Mouse (Mus musculus) megakaryocyte-erythroid progenitor cell, adult 5-6 weeks (primary cell): ENCODE results near the gene Pon3. TPM values are rescaled to one million over a fixed set of nuclear protein-coding genes. Genes with fewer than 3 reads are reported as not detected.

Experiments
- ATAC-seq: replicated peaks from 2 replicates; pipeline ENCODE4 v1.8.0; 2016; ENCODE audit warnings: mild to moderate bottlenecking, inconsistent platforms; ENCODE audit not compliant: severe bottlenecking, poor library complexity, low FRiP score, low TSS enrichment
- total RNA-seq, 2 experiments: library from RNA; stranded (forward) in 1 of 2; stranded (reverse) in 1 of 2; fragments of 200-1000, 215-1000 nt in 1 of 2; fragments of >200 nt in 1 of 2; fragmentation: Nextera tagmentation in 1 of 2; gene quantifications; 2 replicates each; pipeline ENCODE4 v1.2.3; 2014 to 2017

Gene Pon3
- total RNA-seq, 2 experiments from 2014 or later: 12.8 to 21.1 TPM

GRCm38 (mm10) chr6:5188938-5189337 lies 67.1 kb downstream of the Pon3 start:
- no peak for ATAC-seq

DNA sequence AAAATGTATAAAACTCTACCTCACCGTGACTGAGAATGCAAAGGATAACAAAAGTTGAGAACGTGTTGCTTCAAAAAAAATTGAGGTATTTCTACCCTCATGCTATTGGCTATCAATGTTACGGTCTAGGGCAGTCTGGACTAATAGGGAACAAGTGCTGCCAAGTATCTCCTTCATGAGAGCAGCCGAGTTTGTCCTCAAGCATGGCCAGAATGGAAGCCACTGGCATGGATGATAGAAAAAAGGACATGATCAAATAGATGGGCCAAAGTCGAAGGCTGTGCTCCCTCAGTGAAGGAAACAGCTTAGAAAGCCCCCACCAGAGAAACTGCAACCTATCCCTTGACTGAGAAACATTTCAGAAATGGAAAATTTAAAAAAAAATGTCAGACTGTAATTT lies 68.0 kb downstream of the Pon3 start:
- no peak for ATAC-seq

GRCm38 (mm10) chr6:5187586-5187985 lies 68.5 kb downstream of the Pon3 start:
- ATAC-seq: no peak

DNA sequence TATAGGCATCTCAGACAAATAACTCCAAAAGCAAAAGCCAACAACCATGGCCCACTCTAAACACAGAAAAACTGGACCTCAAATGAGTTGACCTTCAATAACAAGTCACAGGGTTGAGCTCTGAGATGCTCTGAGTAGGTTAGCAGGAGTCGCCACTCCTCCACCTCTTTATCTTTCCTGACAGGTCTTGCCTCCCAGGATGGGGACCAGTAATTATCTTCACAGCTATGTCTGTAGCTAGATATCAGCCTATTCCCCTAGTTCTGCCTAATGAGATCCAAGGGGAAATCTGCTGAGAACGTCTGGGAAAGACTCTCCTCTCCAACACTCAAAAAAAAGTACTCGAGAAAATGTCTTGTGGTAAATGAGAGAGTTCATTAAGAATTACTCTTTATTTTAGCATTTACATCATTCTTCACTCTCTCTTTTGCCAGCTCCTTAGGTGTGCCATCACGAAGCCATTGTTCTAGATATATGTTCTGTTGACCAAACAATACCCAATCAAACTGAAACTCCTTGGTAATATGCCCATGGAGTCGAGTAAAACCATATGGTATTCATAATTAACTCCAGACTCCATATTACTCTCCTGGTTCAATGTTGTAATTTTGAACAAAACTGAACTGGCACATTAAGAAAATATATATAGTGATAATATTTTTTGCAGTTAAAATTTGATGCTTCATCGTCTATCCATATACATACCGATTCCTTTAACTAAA lies 69.7 kb downstream of the Pon3 start:
- no peak for ATAC-seq

- ATAC-seq: no peak
Measured at GRCm38 (mm10) chr6:5180645-5181044, 75.4 kb downstream of the Pon3 start.

DNA sequence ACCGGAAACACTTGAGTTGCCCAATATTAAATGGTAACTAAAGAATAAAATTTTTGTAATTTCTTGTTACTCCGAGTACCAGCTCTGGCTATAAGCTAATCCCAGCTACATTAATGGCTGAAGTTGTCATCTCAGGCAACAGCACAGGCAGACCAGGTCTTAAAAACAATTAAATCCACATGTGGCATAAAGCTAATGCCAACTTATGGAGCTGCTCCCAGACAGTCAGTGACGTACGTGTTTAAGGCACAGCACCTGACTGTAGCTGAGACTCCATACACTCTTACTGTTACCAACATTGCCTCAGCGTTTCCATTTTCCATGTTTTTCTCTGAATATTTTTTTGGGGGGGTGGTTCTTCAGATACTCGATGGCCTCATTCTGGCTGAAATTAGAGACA lies 76.9 kb downstream of the Pon3 start:
- no peak for ATAC-seq

DNA sequence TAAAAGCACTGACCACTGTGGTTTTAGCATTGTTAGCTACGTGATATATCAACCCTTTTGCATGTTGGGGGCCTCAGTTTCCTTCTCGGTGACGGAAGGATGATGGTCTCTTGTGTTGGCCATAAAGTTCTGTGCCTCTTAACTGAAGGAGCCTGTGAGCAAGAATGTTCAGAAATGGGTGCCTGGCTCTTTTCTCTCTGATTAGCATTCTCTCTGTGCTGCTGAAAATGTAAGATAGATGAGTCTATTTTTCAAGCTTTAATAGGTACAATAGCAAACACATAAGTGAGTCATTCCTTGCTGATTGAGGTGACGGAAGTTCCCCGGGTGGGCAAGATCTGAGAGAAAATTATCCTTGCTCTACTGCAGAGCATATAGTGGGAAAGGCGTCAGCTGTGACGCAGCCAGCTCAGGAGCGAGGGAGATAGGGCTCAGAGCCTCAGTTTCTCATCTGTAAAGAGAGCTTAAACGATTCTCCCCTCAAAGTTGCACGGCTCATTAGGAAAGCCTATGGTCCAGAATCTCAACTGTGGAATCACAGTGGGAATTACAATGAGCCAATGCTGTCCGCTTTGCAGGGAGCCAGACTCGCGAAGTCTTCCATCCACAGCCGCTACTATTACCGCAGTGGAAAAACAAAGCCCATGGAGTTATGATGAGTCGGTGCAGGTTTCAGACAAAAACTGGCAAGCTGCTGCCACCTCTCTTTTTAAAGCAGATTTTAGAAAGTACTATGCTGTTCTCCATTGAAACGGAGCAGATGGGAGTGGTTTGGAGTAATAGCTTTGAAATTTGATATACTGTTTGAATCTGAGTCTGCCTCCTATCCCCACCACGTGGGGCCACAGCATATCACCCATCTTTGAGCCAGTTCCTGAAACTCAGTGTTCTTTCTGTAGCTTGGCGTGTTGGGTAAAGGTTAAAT lies 77.9 kb downstream of the Pon3 start:
- ATAC-seq: no peak

- ATAC-seq: no peak
Measured at GRCm38 (mm10) chr6:5174179-5174812, 81.8 kb downstream of the Pon3 start.

DNA sequence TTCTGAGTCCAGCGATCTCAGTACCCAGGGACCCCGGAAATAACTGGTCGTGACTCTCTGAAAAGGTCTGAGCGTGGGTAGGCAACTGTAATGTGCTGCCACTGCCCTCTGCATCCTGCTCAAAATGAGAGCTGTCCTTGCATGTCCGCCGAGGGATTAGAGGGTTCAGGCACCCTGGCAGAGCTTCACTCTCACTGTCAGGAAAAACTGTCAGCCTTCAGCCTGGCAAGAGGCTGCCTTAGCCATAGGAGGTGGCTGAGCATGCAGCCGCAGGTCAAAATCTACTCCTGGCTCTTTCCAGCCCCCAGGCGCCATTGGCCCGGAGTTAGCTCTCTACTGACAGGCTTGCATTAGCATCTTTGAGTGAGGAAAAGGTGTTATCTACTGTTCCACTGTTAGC lies 83.5 kb downstream of the Pon3 start:
- ATAC-seq: no peak

- no peak for ATAC-seq
Measured at GRCm38 (mm10) chr6:5171418-5171817, 84.7 kb downstream of the Pon3 start.

Other genes starting within 250 kb of the Pon3 start
- not detected in 2 replicates for gene Pon1, start 62.3 kb downstream of the Pon3 start, total RNA-seq (2014; fragmentation: Nextera tagmentation)
- not detected in 2 replicates for gene Pon1, start 62.3 kb downstream of the Pon3 start, total RNA-seq (2017)
- gene Pon2, start 42.2 kb upstream of the Pon3 start, total RNA-seq (2014; fragmentation: Nextera tagmentation): 72.9 and 111 TPM in 2 replicates
- gene Pon2, start 42.2 kb upstream of the Pon3 start, total RNA-seq (2017): 38.7 and 44.5 TPM in 2 replicates
- gene Asb4, start 127.1 kb upstream of the Pon3 start, total RNA-seq (2014; fragmentation: Nextera tagmentation): not detected in 2 replicates
- not detected in 2 replicates for gene Asb4, start 127.1 kb upstream of the Pon3 start, total RNA-seq (2017)
- not detected in 2 replicates for gene Pdk4, start 240.0 kb upstream of the Pon3 start, total RNA-seq (2014; fragmentation: Nextera tagmentation)
- gene Pdk4, start 240.0 kb upstream of the Pon3 start, total RNA-seq (2017): not detected in 2 replicates